Mouse (Mus musculus): ENCODE measurements around the gene Gpx8. TPM values are rescaled to one million over a fixed set of nuclear protein-coding genes. Genes with fewer than 3 reads are reported as not detected.

Gpx8 gene
- 210 and 222 TPM in 2 replicates for polyA plus RNA-seq (2014; fragmentation: Nextera tagmentation; extraction: Ambion mirVana)

- 3% methylated on average over 21 of the region's 21 CpGs for WGBS
- Histone ChIP-seq H3K27ac (replicated peaks; ENCODE audit: low read depth, low read length) (peak within 1 kb of the TSS; percentile 86), H3K9ac (ENCODE audit: low read depth, low read length) (peak within 1 kb of the TSS; percentile 70), H3K4me2 (ENCODE audit: low read depth, low read length) (peak within 1 kb of the TSS; percentile 60), H3K9me3 (ENCODE audit: control insufficient read depth, low read length) (no peaks in the 10 kb centered on the region), H3K36me3 (ENCODE audit: control insufficient read depth, insufficient read depth, low read length) (peaks cover 18% of the 10 kb centered on the region), H3K4me1 (ENCODE audit: control insufficient read depth, insufficient read depth, low read length) (peaks cover 5% of the 10 kb centered on the region; the same call in 1 of the 2 replicates), H3K4me3 (ENCODE audit: low read depth, low read length) (peak within 1 kb of the TSS; percentile 56), H3K27me3 (replicated peaks; ENCODE audit: control insufficient read depth, insufficient read depth, low read length) (no peaks in the 10 kb centered on the region)
- DNase-seq (ENCODE audit: low spot score) (peak; percentile 96), ATAC-seq (ENCODE audit: low read depth) (peak; percentile 95)
These were observed at the start of gene Gpx8 for GRCm38 (mm10) chr13:113046211-113046883. Gene Gpx8 (minus strand): TSS chr13:113046410.

GRCm38 (mm10) chr13:113094618-113095017 is 48.4 kb upstream of the Gpx8 start:
- Histone ChIP-seq H3K9ac (ENCODE audit: low read depth, low read length) (no peak overlapping the region), H3K36me3 (ENCODE audit: control insufficient read depth, insufficient read depth, low read length) (no peaks in the 10 kb centered on the region), H3K4me3 (ENCODE audit: low read depth, low read length) (no peak overlapping the region), H3K4me1 (ENCODE audit: control insufficient read depth, insufficient read depth, low read length) (no peaks in the 10 kb centered on the region), H3K4me2 (ENCODE audit: low read depth, low read length) (no peak overlapping the region), H3K27ac (replicated peaks; ENCODE audit: low read depth, low read length) (no peak overlapping the region), H3K9me3 (ENCODE audit: control insufficient read depth, low read length) (no peaks in the 10 kb centered on the region), H3K27me3 (replicated peaks; ENCODE audit: control insufficient read depth, insufficient read depth, low read length) (no peaks in the 10 kb centered on the region)
- no peak for ATAC-seq (ENCODE audit: low read depth)
- 74% methylated on average over 1 of the region's 1 CpGs for WGBS
- no peak for DNase-seq (ENCODE audit: low spot score)

DNA sequence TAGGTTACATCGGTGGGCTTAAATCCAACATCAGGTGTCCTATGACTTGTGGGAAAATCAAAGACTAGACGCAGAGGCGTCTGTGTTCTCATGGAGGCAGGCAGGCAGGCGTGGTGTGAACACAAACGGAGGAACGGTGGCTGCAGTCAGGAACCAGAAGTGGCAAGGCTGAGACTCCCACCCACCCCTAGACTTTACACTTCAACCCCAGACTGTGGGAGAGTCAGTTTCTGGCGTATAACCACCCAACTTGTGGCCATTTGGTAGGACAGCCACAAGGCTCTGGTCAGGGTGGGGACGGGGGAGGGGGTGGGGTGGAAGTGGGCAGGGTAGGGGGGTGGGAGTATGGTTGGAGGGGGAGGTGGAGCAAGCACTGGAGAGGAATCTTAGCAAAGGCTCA is 44.3 kb upstream of the Gpx8 start:
- no peaks in the 10 kb centered on the region for H3K4me1 ChIP-seq (ENCODE audit: control insufficient read depth, insufficient read depth, low read length)
- ATAC-seq (ENCODE audit: low read depth): no peak

GRCm38 (mm10) chr13:113087226-113088017 is 41.2 kb upstream of the Gpx8 start:
- ATAC-seq (ENCODE audit: low read depth) (no peak), DNase-seq (ENCODE audit: low spot score) (no peak)
- H3K4me2 ChIP-seq (ENCODE audit: low read depth, low read length): no peak overlapping the region
- H3K36me3 ChIP-seq (ENCODE audit: control insufficient read depth, insufficient read depth, low read length): no peaks in the 10 kb centered on the region
- no peak overlapping the region for H3K9ac ChIP-seq (ENCODE audit: low read depth, low read length)
- no peak overlapping the region for H3K4me3 ChIP-seq (ENCODE audit: low read depth, low read length)
- WGBS: 78% methylated on average over 13 of the region's 13 CpGs
- no peaks in the 10 kb centered on the region for H3K4me1 ChIP-seq (ENCODE audit: control insufficient read depth, insufficient read depth, low read length)
- no peaks in the 10 kb centered on the region for H3K27me3 ChIP-seq (replicated peaks; ENCODE audit: control insufficient read depth, insufficient read depth, low read length)
- no peaks in the 10 kb centered on the region for H3K9me3 ChIP-seq (ENCODE audit: control insufficient read depth, low read length)
- H3K27ac ChIP-seq (replicated peaks; ENCODE audit: low read depth, low read length): no peak overlapping the region

More for the DNA sequence above, 44.3 kb upstream of the Gpx8 start:
- WGBS: 80% methylated on average over 8 of the region's 8 CpGs
- no peak overlapping the region for H3K4me2 ChIP-seq (ENCODE audit: low read depth, low read length)
- no peak overlapping the region for H3K9ac ChIP-seq (ENCODE audit: low read depth, low read length)
- no peak overlapping the region for H3K4me3 ChIP-seq (ENCODE audit: low read depth, low read length)
- DNase-seq (ENCODE audit: low spot score): no peak
- H3K9me3 ChIP-seq (ENCODE audit: control insufficient read depth, low read length): no peaks in the 10 kb centered on the region
- H3K36me3 ChIP-seq (ENCODE audit: control insufficient read depth, insufficient read depth, low read length): no peaks in the 10 kb centered on the region
- no peaks in the 10 kb centered on the region for H3K27me3 ChIP-seq (replicated peaks; ENCODE audit: control insufficient read depth, insufficient read depth, low read length)
- no peak overlapping the region for H3K27ac ChIP-seq (replicated peaks; ENCODE audit: low read depth, low read length)

GRCm38 (mm10) chr13:113084732-113085131 is 38.5 kb upstream of the Gpx8 start:
- Histone ChIP-seq H3K27ac (replicated peaks; ENCODE audit: low read depth, low read length) (no peak overlapping the region), H3K4me3 (ENCODE audit: low read depth, low read length) (no peak overlapping the region), H3K27me3 (replicated peaks; ENCODE audit: control insufficient read depth, insufficient read depth, low read length) (no peaks in the 10 kb centered on the region), H3K4me1 (ENCODE audit: control insufficient read depth, insufficient read depth, low read length) (no peaks in the 10 kb centered on the region), H3K4me2 (ENCODE audit: low read depth, low read length) (no peak overlapping the region), H3K9ac (ENCODE audit: low read depth, low read length) (no peak overlapping the region), H3K9me3 (ENCODE audit: control insufficient read depth, low read length) (no peaks in the 10 kb centered on the region), H3K36me3 (ENCODE audit: control insufficient read depth, insufficient read depth, low read length) (no peaks in the 10 kb centered on the region)
- no peak for ATAC-seq (ENCODE audit: low read depth)
- no peak for DNase-seq (ENCODE audit: low spot score)
- 79% methylated on average over 5 of the region's 5 CpGs for WGBS

GRCm38 (mm10) chr13:113082101-113082500 is 35.9 kb upstream of the Gpx8 start:
- H3K27me3 ChIP-seq (replicated peaks; ENCODE audit: control insufficient read depth, insufficient read depth, low read length): no peaks in the 10 kb centered on the region
- DNase-seq (ENCODE audit: low spot score): no peak
- 55% methylated on average over 1 of the region's 1 CpGs for whole genome bisulfite sequencing

DNA sequence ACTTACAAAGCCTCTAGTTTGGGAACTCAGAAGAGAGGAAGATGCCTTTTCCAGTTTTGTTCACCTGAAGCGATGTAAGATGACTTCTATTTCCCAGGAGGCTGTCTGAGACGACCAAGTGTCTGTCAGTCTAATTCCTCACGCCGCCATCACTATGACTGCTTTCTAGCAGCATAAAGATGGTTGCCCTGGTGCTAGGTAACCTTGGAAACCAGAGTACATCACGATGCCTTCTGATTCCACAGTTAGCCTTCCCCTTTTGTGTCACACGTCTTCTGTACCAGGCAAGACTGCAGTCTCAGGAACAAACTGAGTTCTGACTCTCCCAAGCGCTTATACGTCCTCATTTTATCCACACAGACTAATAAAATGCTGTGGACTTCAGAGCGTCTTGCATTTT is 32.8 kb upstream of the Gpx8 start:
- 77% methylated on average over 9 of the region's 9 CpGs for WGBS
- Histone ChIP-seq H3K27me3 (replicated peaks; ENCODE audit: control insufficient read depth, insufficient read depth, low read length) (no peaks in the 10 kb centered on the region), H3K9me3 (ENCODE audit: control insufficient read depth, low read length) (no peaks in the 10 kb centered on the region), H3K4me1 (ENCODE audit: control insufficient read depth, insufficient read depth, low read length) (no peaks in the 10 kb centered on the region), H3K9ac (ENCODE audit: low read depth, low read length) (no peak overlapping the region), H3K36me3 (ENCODE audit: control insufficient read depth, insufficient read depth, low read length) (no peaks in the 10 kb centered on the region), H3K27ac (replicated peaks; ENCODE audit: low read depth, low read length) (no peak overlapping the region), H3K4me2 (ENCODE audit: low read depth, low read length) (no peak overlapping the region), H3K4me3 (ENCODE audit: low read depth, low read length) (no peak overlapping the region)
- ATAC-seq (ENCODE audit: low read depth) (no peak), DNase-seq (ENCODE audit: low spot score) (no peak)

More at GRCm38 (mm10) chr13:113082101-113082500, 35.9 kb upstream of the Gpx8 start:
- no peak overlapping the region for H3K9ac ChIP-seq (ENCODE audit: low read depth, low read length)
- no peaks in the 10 kb centered on the region for H3K4me1 ChIP-seq (ENCODE audit: control insufficient read depth, insufficient read depth, low read length)
- no peak overlapping the region for H3K27ac ChIP-seq (replicated peaks; ENCODE audit: low read depth, low read length)
- H3K4me2 ChIP-seq (ENCODE audit: low read depth, low read length): no peak overlapping the region
- H3K4me3 ChIP-seq (ENCODE audit: low read depth, low read length): no peak overlapping the region
- H3K9me3 ChIP-seq (ENCODE audit: control insufficient read depth, low read length): no peaks in the 10 kb centered on the region
- no peak for ATAC-seq (ENCODE audit: low read depth)
- no peaks in the 10 kb centered on the region for H3K36me3 ChIP-seq (ENCODE audit: control insufficient read depth, insufficient read depth, low read length)

DNA sequence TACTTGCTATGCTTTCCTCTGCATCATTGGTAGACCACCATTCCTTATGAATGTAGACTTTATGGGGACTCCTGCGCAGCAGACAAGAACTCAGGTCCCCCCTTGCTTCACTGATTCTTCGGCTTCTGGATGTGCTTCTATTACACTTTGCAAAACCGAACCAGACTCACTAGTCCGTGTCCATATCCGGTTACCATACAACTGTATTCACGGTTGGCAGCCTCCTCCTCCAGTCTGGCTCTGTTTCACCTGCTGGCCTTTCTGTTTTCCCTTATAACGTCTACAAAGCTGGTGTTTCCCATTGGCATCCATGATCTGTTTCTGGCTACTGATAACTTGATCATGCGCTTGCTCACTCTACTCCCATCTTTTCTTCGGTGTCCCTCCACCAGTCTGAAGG is 18.3 kb upstream of the Gpx8 start:
- 81% methylated on average over 9 of the region's 9 CpGs for WGBS
- ATAC-seq (ENCODE audit: low read depth) (no peak), DNase-seq (ENCODE audit: low spot score) (no peak)
- no peak overlapping the region for H3K9ac ChIP-seq (ENCODE audit: low read depth, low read length)
- no peak overlapping the region for H3K27ac ChIP-seq (replicated peaks; ENCODE audit: low read depth, low read length)
- H3K36me3 ChIP-seq (ENCODE audit: control insufficient read depth, insufficient read depth, low read length): no peaks in the 10 kb centered on the region
- H3K4me2 ChIP-seq (ENCODE audit: low read depth, low read length): no peak overlapping the region
- H3K4me3 ChIP-seq (ENCODE audit: low read depth, low read length): no peak overlapping the region
- no peaks in the 10 kb centered on the region for H3K4me1 ChIP-seq (ENCODE audit: control insufficient read depth, insufficient read depth, low read length)
- no peaks in the 10 kb centered on the region for H3K9me3 ChIP-seq (ENCODE audit: control insufficient read depth, low read length)
- H3K27me3 ChIP-seq (replicated peaks; ENCODE audit: control insufficient read depth, insufficient read depth, low read length): no peaks in the 10 kb centered on the region

Data from embryonic facial prominence, embryonic 14.5 days (tissue).